Mouse (Mus musculus): ENCODE results near the gene Kctd20.
A peak's percentile ranks its signal among the peaks of the same experiment; 100 is the strongest.

Gene Kctd20

GRCm38 (mm10) chr17:29014235-29014634, 62.5 kb downstream of the Kctd20 start:
- TF ChIP-seq NANOG (IDR thresholded peaks at IDR 0.05; ENCODE audit: borderline replicate concordance, low read length) = no peak
- no peak for TF ChIP-seq POU5F1 (IDR thresholded peaks at IDR 0.05; ENCODE audit: borderline replicate concordance, low read length)
- H3K36me3 ChIP-seq (ENCODE audit: insufficient read depth, low read length) = no peaks in the 10 kb centered on the region

DNA sequence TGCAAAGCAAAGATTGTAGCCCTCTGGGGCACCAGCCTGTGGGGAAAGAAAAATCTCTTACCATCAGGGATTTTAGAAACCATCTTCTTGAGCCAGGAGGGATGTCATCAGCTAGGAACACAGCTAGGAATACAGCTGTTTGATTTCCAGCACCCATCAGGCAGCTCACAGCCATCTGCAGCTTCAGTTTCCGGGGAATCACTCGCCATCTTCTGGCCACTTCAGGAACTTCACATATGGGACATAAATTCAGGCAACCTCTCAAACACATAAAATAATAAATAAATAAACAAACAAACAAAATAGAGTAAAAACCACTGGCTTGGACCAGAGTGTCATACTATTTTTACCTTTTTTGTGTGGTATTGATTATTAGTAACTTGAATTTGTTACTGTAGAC, 63.9 kb downstream of the Kctd20 start:
- Histone ChIP-seq H3K4me3 (replicated peaks; ENCODE audit: low read length) (no peak overlapping the region), H3K4me1 (replicated peaks; ENCODE audit: low read depth, low read length) (peaks cover 87% of the 10 kb centered on the region)
- TF ChIP-seq POU5F1 (IDR thresholded peaks at IDR 0.05; ENCODE audit: borderline replicate concordance, low read length) (no peak), NANOG (IDR thresholded peaks at IDR 0.05; ENCODE audit: borderline replicate concordance, low read length) (no peak), CTCF (conservative IDR thresholded peaks at IDR 0.05; ENCODE audit: low read length) (peak; percentile 91)

More at GRCm38 (mm10) chr17:29014235-29014634, 62.5 kb downstream of the Kctd20 start:
- no peaks in the 10 kb centered on the region for H3K9me3 ChIP-seq (ENCODE audit: low read length)
- H3K4me3 ChIP-seq (replicated peaks; ENCODE audit: low read length) = no peak overlapping the region
- peaks cover 87% of the 10 kb centered on the region for H3K4me1 ChIP-seq (replicated peaks; ENCODE audit: low read depth, low read length)
- H3K27me3 ChIP-seq (ENCODE audit: insufficient read depth, low read length) = no peaks in the 10 kb centered on the region

DNA sequence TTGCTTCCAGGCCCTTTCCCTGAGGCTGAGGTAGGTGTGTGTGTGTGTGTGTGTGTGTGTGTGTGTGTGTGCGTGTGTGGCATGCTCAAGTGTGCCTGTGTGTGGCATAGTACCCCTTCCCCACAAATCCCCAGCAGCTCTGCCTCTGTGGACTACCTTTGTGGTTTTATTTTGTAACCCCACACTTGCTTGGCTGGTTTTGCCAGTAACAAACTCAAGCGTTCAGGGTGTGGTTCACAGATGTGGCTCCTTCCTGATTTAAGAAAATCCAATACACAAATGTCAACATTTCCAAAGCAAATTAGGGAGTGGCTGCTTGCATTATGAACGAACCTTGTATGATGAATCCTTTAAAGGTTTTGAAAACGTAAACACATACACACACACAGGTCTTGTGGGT, 65.0 kb downstream of the Kctd20 start:
- Histone ChIP-seq H3K36me3 (ENCODE audit: insufficient read depth, low read length) (no peaks in the 10 kb centered on the region), H3K4me1 (replicated peaks; ENCODE audit: low read depth, low read length) (peaks cover 91% of the 10 kb centered on the region), H3K9me3 (ENCODE audit: low read length) (no peaks in the 10 kb centered on the region), H3K27me3 (ENCODE audit: insufficient read depth, low read length) (no peaks in the 10 kb centered on the region), H3K4me3 (replicated peaks; ENCODE audit: low read length) (no peak overlapping the region)
- TF ChIP-seq NANOG (IDR thresholded peaks at IDR 0.05; ENCODE audit: borderline replicate concordance, low read length) = no peak
- TF ChIP-seq CTCF (conservative IDR thresholded peaks at IDR 0.05; ENCODE audit: low read length) = no peak

More for the DNA sequence above, 63.9 kb downstream of the Kctd20 start:
- Histone ChIP-seq H3K9me3 (ENCODE audit: low read length) (no peaks in the 10 kb centered on the region), H3K36me3 (ENCODE audit: insufficient read depth, low read length) (no peaks in the 10 kb centered on the region), H3K27me3 (ENCODE audit: insufficient read depth, low read length) (no peaks in the 10 kb centered on the region)

- Histone ChIP-seq H3K4me3 (replicated peaks; ENCODE audit: low read length) (no peak overlapping the region), H3K36me3 (ENCODE audit: insufficient read depth, low read length) (no peaks in the 10 kb centered on the region), H3K27me3 (ENCODE audit: insufficient read depth, low read length) (no peaks in the 10 kb centered on the region), H3K4me1 (replicated peaks; ENCODE audit: low read depth, low read length) (peaks cover 92% of the 10 kb centered on the region), H3K9me3 (ENCODE audit: low read length) (no peaks in the 10 kb centered on the region)
- TF ChIP-seq POU5F1 (IDR thresholded peaks at IDR 0.05; ENCODE audit: borderline replicate concordance, low read length) (no peak), CTCF (conservative IDR thresholded peaks at IDR 0.05; ENCODE audit: low read length) (peak; percentile 83)
Measured at GRCm38 (mm10) chr17:29018292-29018984, 66.7 kb downstream of the Kctd20 start.
